Mouse (Mus musculus) midbrain, embryonic 14.5 days (tissue): ENCODE data around the gene Gm11034. TPM values are rescaled to one million over a fixed set of nuclear protein-coding genes. Genes with fewer than 3 reads are reported as not detected.

Experiments used
- ATAC-seq: fragments of 200-750 bp; cut with Nextera tagmentation; 2 replicates; pipeline ENCODE4 v1.8.0; 2017; ENCODE audit warnings: moderate number of reproducible peaks, moderate library complexity; ENCODE audit not compliant: low FRiP score, low TSS enrichment
- DNase-seq: peaks from one replicate; pipeline ENCODE4 v3.0.0-alpha.2; 2015
- H3K27ac ChIP-seq: fragments of 300-500 bp; sonication (generic); replicated peaks from 2 replicates; pipeline ENCODE4 v1.5.1; 2014; ENCODE audit warnings: mild to moderate bottlenecking, low read depth, low read length, moderate library complexity
- H3K27me3 ChIP-seq: fragments of 300-500 bp; sonication (generic); 2 replicates; pipeline ENCODE4 v1.6.1; 2014; ENCODE audit warnings: low read length, control low read depth, mixed read lengths; ENCODE audit not compliant: control insufficient read depth, insufficient read depth
- H3K36me3 ChIP-seq: fragments of 300-500 bp; sonication (generic); 2 replicates; pipeline ENCODE4 v1.6.1; 2014; ENCODE audit warnings: low read length, control low read depth; ENCODE audit not compliant: control insufficient read depth, insufficient read depth
- H3K4me1 ChIP-seq: fragments of 300-500 bp; sonication (generic); 2 replicates; pipeline ENCODE4 v1.6.1; 2014; ENCODE audit warnings: mild to moderate bottlenecking, antibody characterized with exemption, low read length, control low read depth; ENCODE audit not compliant: control insufficient read depth, insufficient read depth
- H3K4me2 ChIP-seq: fragments of 300-500 bp; sonication (generic); 2 replicates; pipeline ENCODE4 v1.6.1; 2014; ENCODE audit warnings: mild to moderate bottlenecking, low read length, moderate library complexity
- H3K4me3 ChIP-seq: fragments of 300-500 bp; sonication (generic); replicated peaks from 2 replicates; pipeline ENCODE4 v1.5.1; 2014; ENCODE audit warnings: low read depth, low read length
- H3K9ac ChIP-seq: fragments of 300-500 bp; sonication (generic); replicated peaks from 2 replicates; pipeline ENCODE4 v1.6.1; 2014; ENCODE audit warnings: mild to moderate bottlenecking, low read length, moderate library complexity
- H3K9me3 ChIP-seq: fragments of 300-500 bp; sonication (generic); 2 replicates; pipeline ENCODE4 v1.6.1; 2016; ENCODE audit warnings: low read length, control low read depth, mixed read lengths; ENCODE audit not compliant: control insufficient read depth
- WGBS: fragments of 180-500 bp; shearing (Covaris S2); extraction: QIAGEN DNeasy Blood & Tissue Kit; methylation state at CpG from one replicate; pipeline ENCODE4 v1.1.7; 2014; 5-methylcytosine and 5-hydroxymethylcytosine counted together
- polyA plus RNA-seq: library from polyadenylated mRNA; unstranded; fragments of >200 nt; fragmentation: Nextera tagmentation; extraction: Ambion mirVana; gene quantifications from 2 replicates; pipeline ENCODE4 v1.2.1, GENCODE M21; 2014

Gene Gm11034
- polyA plus RNA-seq, 1 experiment from 2014 or later = not detected

DNA sequence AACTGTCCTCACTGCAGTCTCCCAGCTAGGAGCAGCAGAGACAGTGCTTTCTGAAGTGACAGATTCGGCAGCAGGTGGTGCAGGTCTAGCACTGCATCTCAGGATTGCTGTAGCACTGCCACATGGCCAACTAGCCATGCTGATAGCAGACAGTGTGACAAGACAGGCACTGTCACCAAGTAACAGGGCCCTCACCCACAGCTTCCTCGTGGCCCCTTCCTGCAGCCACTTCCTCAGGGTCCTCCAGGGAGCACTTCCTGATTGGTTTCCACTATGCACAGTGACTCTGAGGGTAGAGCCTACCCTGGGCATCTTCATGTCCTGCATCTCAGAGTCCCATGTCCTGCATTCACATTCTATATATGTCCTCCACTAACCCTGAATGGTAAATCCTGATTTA lies 31.2 kb upstream of the Gm11034 start:
- no peak overlapping the region for H3K27ac ChIP-seq
- no peak for ATAC-seq
- 77% methylated on average over 2 of the region's 2 CpGs for WGBS
- no peaks in the 10 kb centered on the region for H3K27me3 ChIP-seq
- no peak overlapping the region for H3K4me2 ChIP-seq
- no peak overlapping the region for H3K9ac ChIP-seq
- no peak overlapping the region for H3K4me3 ChIP-seq
- H3K36me3 ChIP-seq = peaks cover 31% of the 10 kb centered on the region
- H3K9me3 ChIP-seq = no peaks in the 10 kb centered on the region
- no peak for DNase-seq
- H3K4me1 ChIP-seq = peaks cover 14% of the 10 kb centered on the region

DNA sequence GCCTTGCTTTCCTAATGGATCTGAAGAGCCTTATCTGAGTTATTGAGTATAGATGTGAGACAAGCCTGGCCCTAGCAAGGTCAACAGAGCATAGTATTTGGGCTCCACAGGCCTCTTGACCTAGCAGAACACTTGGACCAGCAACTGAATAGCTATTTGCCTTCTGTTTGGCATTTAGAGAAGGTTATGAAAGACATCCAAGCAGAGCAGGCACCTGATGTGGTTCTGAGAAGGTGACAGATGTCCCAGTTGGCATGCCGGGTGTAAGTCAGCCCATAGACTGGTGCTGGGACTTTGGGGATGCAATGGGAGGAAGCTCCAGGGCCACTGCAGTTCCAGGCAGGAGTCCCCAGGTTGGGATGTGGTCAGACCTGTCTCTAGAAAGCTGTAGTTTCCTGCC lies 28.8 kb upstream of the Gm11034 start:
- DNase-seq = no peak
- Histone ChIP-seq H3K27me3 (no peaks in the 10 kb centered on the region), H3K36me3 (peaks cover 21% of the 10 kb centered on the region), H3K4me3 (no peak overlapping the region), H3K9me3 (no peaks in the 10 kb centered on the region), H3K4me2 (no peak overlapping the region), H3K27ac (no peak overlapping the region), H3K4me1 (peaks cover 14% of the 10 kb centered on the region), H3K9ac (no peak overlapping the region)
- ATAC-seq = no peak
- WGBS = 100% methylated on average over 1 of the region's 1 CpGs

GRCm38 (mm10) chr8:72240951-72241350 lies 27.5 kb upstream of the Gm11034 start:
- Histone ChIP-seq H3K4me3 (peak overlapping the region; percentile 61), H3K4me1 (peaks cover 14% of the 10 kb centered on the region), H3K27ac (no peak overlapping the region), H3K36me3 (peaks cover 9% of the 10 kb centered on the region), H3K4me2 (peak overlapping the region; percentile 75), H3K27me3 (no peaks in the 10 kb centered on the region), H3K9ac (peak overlapping the region; percentile 62; the same call in 1 of the 2 replicates), H3K9me3 (no peaks in the 10 kb centered on the region)
- ATAC-seq (no peak), DNase-seq (no peak)
- WGBS = 66% methylated on average over 7 of the region's 7 CpGs

- H3K27ac ChIP-seq = peak overlapping the region; percentile 93
- H3K36me3 ChIP-seq = peaks cover 8% of the 10 kb centered on the region; the same call in 1 of the 2 replicates
- peak overlapping the region; percentile 75 for H3K4me2 ChIP-seq
- DNase-seq = no peak
- ATAC-seq = no peak
- no peaks in the 10 kb centered on the region for H3K27me3 ChIP-seq
- H3K4me3 ChIP-seq = peak overlapping the region; percentile 61
- peak overlapping the region; percentile 62 for H3K9ac ChIP-seq
- peaks cover 14% of the 10 kb centered on the region for H3K4me1 ChIP-seq
- WGBS = under 1% methylated on average over 24 of the region's 24 CpGs
- H3K9me3 ChIP-seq = no peaks in the 10 kb centered on the region
These were observed 26.9 kb upstream of the Gm11034 start for GRCm38 (mm10) chr8:72240403-72240763.

GRCm38 (mm10) chr8:72239499-72240402 lies 26.3 kb upstream of the Gm11034 start, which contains the start of gene Ap1m1:
Gene Ap1m1 (plus strand): TSS chr8:72240018.
- H3K9ac ChIP-seq = peak within 1 kb of the TSS; percentile 62
- H3K4me2 ChIP-seq = peak within 1 kb of the TSS; percentile 75
- DNase-seq (peak; percentile 100), ATAC-seq (peak; percentile 95)
- WGBS = under 1% methylated on average over 54 of the region's 54 CpGs
- peak within 1 kb of the TSS; percentile 61 for H3K4me3 ChIP-seq
- H3K36me3 ChIP-seq = peaks cover 8% of the 10 kb centered on the region; the same call in 1 of the 2 replicates
- H3K27ac ChIP-seq = peak within 1 kb of the TSS; percentile 93
- peaks cover 14% of the 10 kb centered on the region for H3K4me1 ChIP-seq
- H3K27me3 ChIP-seq = no peaks in the 10 kb centered on the region
- H3K9me3 ChIP-seq = no peaks in the 10 kb centered on the region

GRCm38 (mm10) chr8:72222656-72223055 lies 9.2 kb upstream of the Gm11034 start:
- Histone ChIP-seq H3K27me3 (no peaks in the 10 kb centered on the region), H3K9ac (no peak overlapping the region), H3K9me3 (no peaks in the 10 kb centered on the region), H3K27ac (no peak overlapping the region), H3K4me2 (no peak overlapping the region), H3K36me3 (peaks cover 30% of the 10 kb centered on the region), H3K4me3 (no peak overlapping the region), H3K4me1 (peaks cover 7% of the 10 kb centered on the region; the same call in 1 of the 2 replicates)
- WGBS = 91% methylated on average over 5 of the region's 5 CpGs
- no peak for ATAC-seq
- no peak for DNase-seq

GRCm38 (mm10) chr8:72220758-72221157 lies 7.3 kb upstream of the Gm11034 start:
- no peak for ATAC-seq
- Histone ChIP-seq H3K9me3 (no peaks in the 10 kb centered on the region), H3K9ac (no peak overlapping the region), H3K27ac (no peak overlapping the region), H3K36me3 (peaks cover 30% of the 10 kb centered on the region), H3K4me2 (peak overlapping the region; percentile 60), H3K4me1 (peaks cover 7% of the 10 kb centered on the region; the same call in 1 of the 2 replicates), H3K4me3 (peak overlapping the region; percentile 66), H3K27me3 (no peaks in the 10 kb centered on the region)
- no peak for DNase-seq
- 83% methylated on average over 4 of the region's 4 CpGs for WGBS

DNA sequence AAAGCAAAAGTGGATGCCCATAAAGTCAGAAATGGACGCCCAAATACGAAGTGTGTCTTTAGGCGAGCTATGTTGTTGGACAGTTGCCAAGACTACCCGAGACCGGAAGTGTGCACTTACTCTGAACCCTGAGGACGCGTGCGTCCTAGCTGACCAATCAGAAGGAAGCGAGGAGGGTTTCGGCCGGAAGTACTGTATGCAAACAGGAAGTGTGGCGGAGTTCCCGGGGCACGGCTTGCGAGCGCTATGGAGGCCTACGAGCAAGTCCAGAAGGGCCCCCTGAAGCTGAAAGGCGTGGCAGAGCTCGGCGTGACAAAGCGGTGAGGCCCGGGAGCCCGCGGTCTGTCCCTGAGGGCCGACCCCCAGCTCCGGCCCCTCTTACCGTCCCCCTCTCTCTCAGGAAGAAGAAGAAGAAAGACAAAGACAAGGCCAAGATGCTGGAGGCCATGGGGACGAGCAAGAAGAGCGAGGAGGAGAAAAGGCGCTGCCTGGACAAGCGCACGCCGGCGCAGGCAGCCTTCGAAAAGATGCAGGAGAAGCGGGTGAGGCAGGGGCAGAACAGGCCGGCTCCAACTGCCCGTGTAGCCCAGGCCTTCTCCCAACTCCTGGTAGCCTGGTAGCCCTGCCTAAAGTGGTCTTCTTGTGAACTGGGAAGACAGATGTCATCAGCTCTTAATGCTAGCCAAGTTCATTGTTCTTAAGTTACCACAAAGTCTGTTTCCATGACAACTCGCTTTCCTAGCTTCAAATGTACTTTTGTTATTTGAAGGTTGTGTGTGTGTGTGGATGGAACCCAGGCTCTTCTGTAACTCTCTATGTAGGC lies 6.3 kb upstream of the Gm11034 start, which contains the start of gene Fam32a:
TSS of gene Fam32a (plus strand) at position 190 of the 823 bp plus-strand sequence.
- no peaks in the 10 kb centered on the region for H3K9me3 ChIP-seq
- H3K27ac ChIP-seq = peak within 1 kb of the TSS; percentile 23

More for the DNA sequence above, 6.3 kb upstream of the Gm11034 start, which contains the start of gene Fam32a:
- H3K4me2 ChIP-seq = peak within 1 kb of the TSS; percentile 60
- H3K4me1 ChIP-seq = peaks cover 7% of the 10 kb centered on the region; the same call in 1 of the 2 replicates
- peak within 1 kb of the TSS; percentile 57 for H3K9ac ChIP-seq
- 11% methylated on average over 39 of the region's 39 CpGs for WGBS
- no peaks in the 10 kb centered on the region for H3K27me3 ChIP-seq
- ATAC-seq = peak; percentile 98
- peak within 1 kb of the TSS; percentile 66 for H3K4me3 ChIP-seq
- DNase-seq = peak; percentile 98
- peaks cover 30% of the 10 kb centered on the region for H3K36me3 ChIP-seq
